Mouse (Mus musculus): ENCODE results near the gene Tppp3. TPM values are rescaled to one million over a fixed set of nuclear protein-coding genes. Genes with fewer than 3 reads are reported as not detected.
A peak's percentile ranks its signal among the peaks of the same experiment; 100 is the strongest.

Tppp3 gene
- polyA plus RNA-seq, 1 experiment from 2014 or later = 42.3 TPM

DNA sequence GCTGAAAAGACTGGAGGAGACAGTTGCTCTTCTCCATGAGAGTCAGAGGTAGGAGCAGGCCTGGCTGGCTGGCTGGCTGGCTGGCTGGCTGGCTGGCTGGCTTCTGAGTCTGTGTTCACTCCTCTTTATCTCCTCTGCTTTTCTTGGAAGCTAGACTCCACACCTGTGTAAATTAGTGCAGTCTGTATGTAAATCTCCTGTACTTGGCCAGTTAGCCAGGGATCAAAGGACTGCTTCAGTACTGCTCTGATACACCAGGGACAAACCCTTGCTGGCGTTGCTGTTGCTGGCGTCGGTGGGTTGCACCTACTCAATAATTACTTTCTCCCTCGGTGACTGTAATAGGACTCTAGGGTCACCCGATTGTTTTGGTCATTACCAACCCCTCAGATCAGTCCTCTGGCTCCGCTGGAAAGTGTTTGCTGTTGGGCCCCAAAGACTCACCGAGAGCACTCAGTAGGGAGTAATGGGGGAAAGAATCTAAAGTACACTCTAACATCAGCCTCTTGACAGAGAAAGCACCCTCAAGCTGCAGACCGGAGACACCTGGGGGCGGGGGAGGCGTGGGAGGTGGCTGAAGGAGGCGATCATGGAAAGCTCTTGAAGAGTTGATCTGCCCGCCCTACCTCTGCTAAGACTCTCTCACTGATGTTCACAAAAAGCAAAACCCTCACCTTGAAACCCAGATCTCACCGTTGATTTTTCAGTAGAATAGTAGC, 10.1 kb downstream of the Tppp3 start:
- no peak overlapping the region for H3K9ac ChIP-seq
- H3K36me3 ChIP-seq (ENCODE audit: insufficient read depth) = no peaks in the 10 kb centered on the region
- H3K27ac ChIP-seq (ENCODE audit: low read depth) = peak overlapping the region; percentile 47
- H3K4me3 ChIP-seq (ENCODE audit: low read depth, low read length) = no peak overlapping the region
- H3K9me3 ChIP-seq (ENCODE audit: low read depth, low read length) = no peaks in the 10 kb centered on the region
- no peak for TF ChIP-seq CTCF (IDR thresholded peaks at IDR 0.05; ENCODE audit: low read depth)
- H3K4me2 ChIP-seq = 0 out of 2 replicates have a peak overlapping the region, but pooled peaks have one; percentile 1
- no peaks in the 10 kb centered on the region for H3K27me3 ChIP-seq (ENCODE audit: insufficient read depth, low read length)
- DNase-seq (no peak), ATAC-seq (ENCODE audit: insufficient read depth) (peak; percentile 69)
- 37% methylated on average over 13 of the region's 13 CpGs for WGBS
- H3K4me1 ChIP-seq (ENCODE audit: insufficient read depth) = peaks cover 11% of the 10 kb centered on the region; the same call in 1 of the 2 replicates

DNA sequence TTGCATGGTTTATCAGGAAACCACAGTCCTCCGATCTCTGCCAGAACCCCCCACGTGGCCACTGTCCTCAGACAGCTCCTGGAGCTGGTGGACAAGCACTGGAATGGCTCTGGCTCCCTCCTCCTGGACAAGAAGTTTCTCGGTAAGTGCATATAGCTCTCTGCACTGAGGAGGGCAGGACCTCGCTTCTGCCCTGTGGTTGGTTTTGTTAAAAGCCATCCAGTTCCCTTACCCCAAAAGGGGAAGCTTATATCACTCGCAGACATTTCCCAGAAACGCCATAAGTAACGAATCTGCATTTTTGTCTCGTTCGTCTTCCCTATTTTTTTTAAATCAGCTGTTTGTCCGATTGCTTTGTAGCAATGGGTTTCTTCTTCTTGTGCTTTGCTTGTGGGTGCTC, 16.1 kb downstream of the Tppp3 start:
- no peak overlapping the region for H3K9ac ChIP-seq
- 35% methylated on average over 10 of the region's 10 CpGs for WGBS
- H3K27me3 ChIP-seq (ENCODE audit: insufficient read depth, low read length) = no peaks in the 10 kb centered on the region
- H3K4me2 ChIP-seq = no peak overlapping the region
- no peaks in the 10 kb centered on the region for H3K9me3 ChIP-seq (ENCODE audit: low read depth, low read length)
- ATAC-seq (ENCODE audit: insufficient read depth) = no peak
- no peak overlapping the region for H3K4me3 ChIP-seq (ENCODE audit: low read depth, low read length)
- H3K27ac ChIP-seq (ENCODE audit: low read depth) = no peak overlapping the region
- DNase-seq = no peak
- no peaks in the 10 kb centered on the region for H3K36me3 ChIP-seq (ENCODE audit: insufficient read depth)
- no peaks in the 10 kb centered on the region for H3K4me1 ChIP-seq (ENCODE audit: insufficient read depth)
- TF ChIP-seq CTCF (IDR thresholded peaks at IDR 0.05; ENCODE audit: low read depth) = no peak

DNA sequence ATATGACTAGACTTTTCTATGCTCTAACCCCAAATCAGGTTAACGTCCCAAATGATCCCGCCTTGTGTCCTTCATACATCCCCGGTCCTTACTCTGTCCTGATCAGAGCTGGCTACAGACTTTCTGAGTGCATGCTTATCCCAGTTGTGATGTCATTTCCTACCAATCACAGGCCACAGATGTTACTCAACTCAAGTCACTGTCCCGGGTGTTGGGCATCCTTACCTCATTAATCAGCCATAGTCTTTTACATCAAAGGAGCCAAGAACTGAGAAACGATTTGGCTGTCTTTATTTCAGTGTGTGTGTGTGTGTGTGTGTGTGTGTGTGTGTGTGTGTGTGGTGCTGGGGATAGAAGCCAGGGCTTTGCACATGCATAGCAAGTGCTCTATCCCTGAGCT, 17.2 kb downstream of the Tppp3 start:
- H3K36me3 ChIP-seq (ENCODE audit: insufficient read depth) = no peaks in the 10 kb centered on the region
- peak; percentile 85 for DNase-seq
- no peak overlapping the region for H3K9ac ChIP-seq
- no peak overlapping the region for H3K4me2 ChIP-seq
- H3K27ac ChIP-seq (ENCODE audit: low read depth) = no peak overlapping the region
- H3K4me1 ChIP-seq (ENCODE audit: insufficient read depth) = no peaks in the 10 kb centered on the region
- H3K27me3 ChIP-seq (ENCODE audit: insufficient read depth, low read length) = no peaks in the 10 kb centered on the region
- no peak for TF ChIP-seq CTCF (IDR thresholded peaks at IDR 0.05; ENCODE audit: low read depth)
- ATAC-seq (ENCODE audit: insufficient read depth) = peak; percentile 92
- WGBS = 32% methylated on average over 5 of the region's 5 CpGs
- no peak overlapping the region for H3K4me3 ChIP-seq (ENCODE audit: low read depth, low read length)
- no peaks in the 10 kb centered on the region for H3K9me3 ChIP-seq (ENCODE audit: low read depth, low read length)

DNA sequence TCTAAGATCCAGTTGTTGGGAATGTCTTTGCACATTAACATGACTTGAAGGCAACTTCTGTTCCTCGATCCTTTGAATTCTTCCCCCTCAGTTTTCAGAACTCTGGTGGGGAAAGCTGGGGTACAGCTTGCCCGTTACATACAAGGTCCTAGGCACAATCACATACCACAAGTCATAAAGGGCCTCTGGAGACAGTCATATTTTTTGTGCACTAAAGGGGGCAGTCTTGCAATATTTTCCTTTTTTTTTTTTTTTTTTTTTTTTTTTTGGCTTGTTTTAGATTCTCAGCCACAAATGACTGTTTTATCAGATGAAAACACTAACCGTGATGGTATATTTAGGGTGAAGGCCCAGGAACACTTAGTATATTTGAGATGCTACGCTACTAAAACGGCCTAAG, 18.0 kb downstream of the Tppp3 start:
- H3K4me3 ChIP-seq (ENCODE audit: low read depth, low read length) = no peak overlapping the region
- no peaks in the 10 kb centered on the region for H3K9me3 ChIP-seq (ENCODE audit: low read depth, low read length)
- no peaks in the 10 kb centered on the region for H3K4me1 ChIP-seq (ENCODE audit: insufficient read depth)
- 53% methylated on average over 5 of the region's 5 CpGs for WGBS
- H3K9ac ChIP-seq = no peak overlapping the region
- DNase-seq (peak; percentile 61), ATAC-seq (ENCODE audit: insufficient read depth) (no peak)
- peak; percentile 44 for TF ChIP-seq CTCF (IDR thresholded peaks at IDR 0.05; ENCODE audit: low read depth)
- H3K27ac ChIP-seq (ENCODE audit: low read depth) = 0 out of 2 replicates have a peak overlapping the region, but pooled peaks have one; percentile 48
- no peaks in the 10 kb centered on the region for H3K27me3 ChIP-seq (ENCODE audit: insufficient read depth, low read length)
- no peaks in the 10 kb centered on the region for H3K36me3 ChIP-seq (ENCODE audit: insufficient read depth)
- no peak overlapping the region; the same call in 1 of the 2 replicates for H3K4me2 ChIP-seq

DNA sequence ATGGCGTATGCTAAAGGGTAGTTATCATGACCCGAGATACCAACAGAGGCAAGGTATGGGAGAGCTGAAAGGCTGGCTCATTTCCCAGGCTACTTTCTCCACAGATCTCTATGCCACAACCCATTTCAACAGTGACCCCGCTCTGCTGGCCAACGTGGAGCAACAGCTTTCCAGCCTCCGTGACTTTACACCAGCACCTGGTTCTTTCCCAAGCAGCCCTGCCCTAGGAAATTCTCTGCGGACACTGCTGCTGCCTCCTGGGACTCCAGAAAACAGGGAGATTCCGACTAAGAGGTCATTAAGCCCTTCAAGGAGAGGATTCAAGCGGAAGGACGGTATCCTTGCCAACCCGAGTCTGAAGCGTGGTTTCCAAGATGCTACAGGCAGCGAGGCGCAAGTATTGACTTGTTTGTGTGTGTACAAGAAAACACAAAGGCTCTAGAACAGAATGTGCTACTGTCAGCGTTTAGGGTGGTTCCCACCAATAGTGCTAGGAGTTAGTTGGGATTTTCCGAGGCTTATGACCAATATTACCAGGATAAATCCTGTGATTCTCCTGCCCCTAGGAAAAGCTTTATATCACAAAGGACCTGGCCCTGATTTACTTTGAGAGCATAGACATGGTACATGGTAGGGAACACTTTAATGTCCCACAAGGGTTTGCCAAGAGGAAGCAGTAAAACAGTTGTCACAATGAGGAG, 19.3 kb downstream of the Tppp3 start:
- 64% methylated on average over 15 of the region's 15 CpGs for WGBS
- H3K27ac ChIP-seq (ENCODE audit: low read depth) = no peak overlapping the region
- no peaks in the 10 kb centered on the region for H3K27me3 ChIP-seq (ENCODE audit: insufficient read depth, low read length)
- no peaks in the 10 kb centered on the region for H3K36me3 ChIP-seq (ENCODE audit: insufficient read depth)
- ATAC-seq (ENCODE audit: insufficient read depth) = no peak
- H3K4me1 ChIP-seq (ENCODE audit: insufficient read depth) = no peaks in the 10 kb centered on the region
- no peak overlapping the region for H3K4me2 ChIP-seq
- no peak overlapping the region for H3K9ac ChIP-seq
- no peaks in the 10 kb centered on the region for H3K9me3 ChIP-seq (ENCODE audit: low read depth, low read length)
- TF ChIP-seq CTCF (IDR thresholded peaks at IDR 0.05; ENCODE audit: low read depth) = no peak
- DNase-seq = no peak
- no peak overlapping the region for H3K4me3 ChIP-seq (ENCODE audit: low read depth, low read length)

DNA sequence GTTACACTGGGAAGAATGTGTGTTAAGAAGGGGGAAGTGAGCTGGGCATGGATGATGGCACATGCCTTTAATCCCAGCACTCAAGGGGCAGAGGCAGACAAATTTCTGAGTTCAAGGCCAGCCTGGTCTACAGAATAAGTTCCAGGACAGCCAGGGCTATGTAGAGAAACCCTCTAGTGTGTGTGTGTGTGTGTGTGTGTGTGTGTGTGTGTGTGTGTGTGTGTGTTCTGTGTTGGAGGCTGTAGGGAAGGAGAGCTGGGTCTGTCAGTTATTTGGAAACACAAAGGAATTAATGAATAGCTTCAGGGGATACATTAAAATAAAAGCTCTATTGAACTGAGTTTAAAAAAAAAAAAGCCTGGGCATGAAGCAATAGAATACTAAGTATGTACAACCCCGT, 20.3 kb downstream of the Tppp3 start:
- ATAC-seq (ENCODE audit: insufficient read depth) = no peak
- Histone ChIP-seq H3K4me2 (no peak overlapping the region), H3K27me3 (ENCODE audit: insufficient read depth, low read length) (no peaks in the 10 kb centered on the region), H3K4me1 (ENCODE audit: insufficient read depth) (peaks cover under 1% of the 10 kb centered on the region; the same call in 1 of the 2 replicates), H3K9me3 (ENCODE audit: low read depth, low read length) (no peaks in the 10 kb centered on the region), H3K9ac (no peak overlapping the region), H3K27ac (ENCODE audit: low read depth) (no peak overlapping the region), H3K4me3 (ENCODE audit: low read depth, low read length) (no peak overlapping the region), H3K36me3 (ENCODE audit: insufficient read depth) (no peaks in the 10 kb centered on the region)
- WGBS = 54% methylated on average over 1 of the region's 1 CpGs
- DNase-seq = no peak
- TF ChIP-seq CTCF (IDR thresholded peaks at IDR 0.05; ENCODE audit: low read depth) = no peak

DNA sequence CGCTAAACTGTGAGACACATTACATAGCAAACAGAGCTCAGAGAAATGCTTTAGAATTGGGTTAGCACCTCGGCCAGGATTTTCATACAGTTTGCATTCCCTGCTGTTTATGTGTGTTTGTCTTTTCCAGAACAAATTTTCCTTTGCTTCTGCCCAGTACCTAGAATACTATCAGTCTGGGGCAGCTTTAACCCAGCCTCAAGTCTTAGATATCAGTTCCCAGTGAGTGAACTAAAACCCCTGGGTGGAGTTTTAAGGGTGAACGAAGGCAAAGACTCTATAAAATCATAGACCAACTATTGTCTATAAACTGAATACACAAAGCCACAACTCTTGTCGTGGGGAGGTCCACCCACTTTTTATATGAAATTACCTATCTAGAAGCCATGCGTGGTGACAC, 22.7 kb downstream of the Tppp3 start:
- no peak overlapping the region for H3K9ac ChIP-seq
- no peak for ATAC-seq (ENCODE audit: insufficient read depth)
- no peaks in the 10 kb centered on the region for H3K36me3 ChIP-seq (ENCODE audit: insufficient read depth)
- peaks cover 3% of the 10 kb centered on the region; the same call in 1 of the 2 replicates for H3K4me1 ChIP-seq (ENCODE audit: insufficient read depth)
- H3K4me2 ChIP-seq = no peak overlapping the region
- no peak overlapping the region for H3K27ac ChIP-seq (ENCODE audit: low read depth)
- WGBS = 74% methylated on average over 5 of the region's 5 CpGs
- no peak overlapping the region for H3K4me3 ChIP-seq (ENCODE audit: low read depth, low read length)
- H3K9me3 ChIP-seq (ENCODE audit: low read depth, low read length) = no peaks in the 10 kb centered on the region
- no peaks in the 10 kb centered on the region for H3K27me3 ChIP-seq (ENCODE audit: insufficient read depth, low read length)
- no peak for TF ChIP-seq CTCF (IDR thresholded peaks at IDR 0.05; ENCODE audit: low read depth)
- DNase-seq = no peak

Data from lung, embryonic 14.5 days (tissue).